Mouse (Mus musculus): Measurements from ENCODE around the gene Ccnd3.

GRCm38 (mm10) chr17:47595248-47596161, 90.7 kb downstream of the Ccnd3 start:
- TF ChIP-seq POLR2A (IDR thresholded peaks at IDR 0.05; ENCODE audit: low read depth, low read length) = no peak
- no peak for TF ChIP-seq CTCF (conservative IDR thresholded peaks at IDR 0.05; ENCODE audit: insufficient read depth, insufficient read length, low read depth, low read length)
